Mouse (Mus musculus): Measurements from ENCODE around the gene Gprc5c. TPM values are rescaled to one million over a fixed set of nuclear protein-coding genes. Genes with fewer than 3 reads are reported as not detected.

Gene Gprc5c
- polyA plus RNA-seq, 1 experiment from 2014 or later, result 24.9 TPM

DNA sequence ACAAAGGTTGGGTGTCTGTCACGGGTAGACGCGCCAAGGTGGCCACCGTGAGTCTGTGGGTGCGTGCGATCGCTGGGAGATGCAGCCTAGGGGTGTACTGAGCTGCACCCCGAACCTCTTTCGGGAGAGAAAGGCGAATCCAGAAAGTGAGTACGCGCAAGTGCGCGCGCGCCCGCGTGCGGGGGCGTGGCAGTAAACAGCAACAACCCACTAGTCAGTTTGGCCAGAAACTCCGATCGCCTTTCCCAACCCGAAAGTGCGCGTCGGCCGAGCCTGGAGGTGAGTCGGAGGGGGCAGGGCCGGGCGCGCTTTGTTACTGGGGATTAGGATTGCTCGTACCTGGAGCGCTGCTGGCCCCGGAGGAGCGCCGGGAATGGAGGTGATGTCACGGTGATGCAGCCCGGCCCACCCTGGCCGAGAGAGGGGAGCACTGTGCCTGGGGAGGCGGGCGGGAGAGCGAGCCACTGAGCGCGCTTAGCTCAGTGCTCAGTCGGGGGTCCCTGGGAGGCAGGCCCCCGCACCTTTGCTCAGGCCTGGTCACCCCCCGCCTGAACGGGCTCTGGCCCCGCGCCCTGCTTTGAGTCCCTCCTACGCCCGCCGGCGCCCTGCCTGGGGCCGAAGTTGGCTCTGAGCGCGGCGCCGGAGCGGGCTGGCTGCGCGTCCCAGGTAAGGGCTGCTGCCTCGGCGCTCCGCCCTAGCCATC, 807 bp downstream of the Gprc5c start:
- peak overlapping the region; percentile 78 for H3K4me2 ChIP-seq (ENCODE audit: low read depth, low read length)
- H3K9ac ChIP-seq (replicated peaks), result peak overlapping the region; percentile 87
- H3K27ac ChIP-seq (ENCODE audit: low read depth), result peak overlapping the region; percentile 97
- ATAC-seq, result peak; percentile 80
- peaks cover 22% of the 10 kb centered on the region for H3K4me1 ChIP-seq (ENCODE audit: insufficient read depth)
- H3K4me3 ChIP-seq (ENCODE audit: low read depth, low read length), result peak overlapping the region; percentile 70
- peak; percentile 82 for DNase-seq
- H3K27me3 ChIP-seq (ENCODE audit: insufficient read depth, low read length), result peaks cover 32% of the 10 kb centered on the region
- WGBS (ENCODE audit: insufficient replicate concordance), result under 1% methylated on average over 62 of the region's 65 CpGs
- no peak for TF ChIP-seq CTCF (IDR thresholded peaks at IDR 0.05; ENCODE audit: low read depth)
- TF ChIP-seq EP300 (IDR thresholded peaks at IDR 0.05; ENCODE audit: low read depth), result no peak
- H3K36me3 ChIP-seq (replicated peaks; ENCODE audit: insufficient read depth, low read length), result no peaks in the 10 kb centered on the region
- no peaks in the 10 kb centered on the region for H3K9me3 ChIP-seq (ENCODE audit: low read length)

DNA sequence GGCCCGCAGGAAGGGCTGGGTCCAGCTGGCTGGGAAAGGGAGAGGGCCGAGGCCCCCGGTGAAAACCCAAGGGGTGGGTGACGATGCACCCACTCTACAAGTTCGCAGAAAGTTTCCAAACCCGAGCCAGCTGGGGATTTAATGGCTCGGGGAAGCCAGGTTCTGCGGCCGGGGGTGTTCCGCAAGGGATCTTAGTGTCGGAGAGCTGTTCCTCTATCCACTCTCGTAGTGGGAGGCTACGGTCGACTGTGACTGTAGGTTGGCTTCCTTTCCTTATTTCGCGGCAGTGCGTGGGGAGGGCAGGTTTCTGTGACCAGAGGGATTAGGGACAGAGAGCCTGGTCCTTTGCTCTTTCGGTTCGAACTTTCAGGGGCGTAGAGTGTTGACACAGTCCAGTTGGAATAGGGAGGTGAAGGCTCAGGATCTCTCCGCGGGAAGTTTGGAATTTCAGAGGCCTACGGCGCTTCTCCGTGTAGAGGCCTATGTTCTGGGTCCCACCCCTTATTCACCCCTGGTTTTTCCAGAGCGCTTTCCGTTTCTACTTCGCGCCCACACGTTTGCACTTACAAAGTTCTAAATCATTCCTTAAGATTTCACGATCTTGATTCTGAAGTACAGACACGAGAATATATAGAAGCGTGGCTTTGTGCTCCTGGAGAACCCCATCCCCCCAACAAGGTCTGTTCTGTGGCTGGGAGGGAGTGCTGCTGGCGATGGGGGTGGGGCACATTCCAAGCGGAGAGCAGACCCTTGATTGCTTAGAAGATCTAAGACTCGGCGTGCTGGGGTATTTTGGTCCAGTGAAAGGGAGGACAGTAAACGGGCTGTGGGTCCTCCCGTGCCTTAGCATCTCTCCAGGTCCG, 1.6 kb downstream of the Gprc5c start:
- 2% methylated on average over 39 of the region's 40 CpGs for WGBS (ENCODE audit: insufficient replicate concordance)
- no peak for TF ChIP-seq CTCF (IDR thresholded peaks at IDR 0.05; ENCODE audit: low read depth)
- no peak for TF ChIP-seq EP300 (IDR thresholded peaks at IDR 0.05; ENCODE audit: low read depth)
- H3K4me1 ChIP-seq (ENCODE audit: insufficient read depth), result peaks cover 22% of the 10 kb centered on the region
- peaks cover 32% of the 10 kb centered on the region for H3K27me3 ChIP-seq (ENCODE audit: insufficient read depth, low read length)
- H3K27ac ChIP-seq (ENCODE audit: low read depth), result peak overlapping the region; percentile 97
- no peak for ATAC-seq
- H3K9ac ChIP-seq (replicated peaks), result peak overlapping the region; percentile 87
- peak overlapping the region; percentile 70 for H3K4me3 ChIP-seq (ENCODE audit: low read depth, low read length)
- H3K9me3 ChIP-seq (ENCODE audit: low read length), result no peaks in the 10 kb centered on the region
- H3K36me3 ChIP-seq (replicated peaks; ENCODE audit: insufficient read depth, low read length), result no peaks in the 10 kb centered on the region
- H3K4me2 ChIP-seq (ENCODE audit: low read depth, low read length), result peak overlapping the region; percentile 78
- peak; percentile 41 for DNase-seq

DNA sequence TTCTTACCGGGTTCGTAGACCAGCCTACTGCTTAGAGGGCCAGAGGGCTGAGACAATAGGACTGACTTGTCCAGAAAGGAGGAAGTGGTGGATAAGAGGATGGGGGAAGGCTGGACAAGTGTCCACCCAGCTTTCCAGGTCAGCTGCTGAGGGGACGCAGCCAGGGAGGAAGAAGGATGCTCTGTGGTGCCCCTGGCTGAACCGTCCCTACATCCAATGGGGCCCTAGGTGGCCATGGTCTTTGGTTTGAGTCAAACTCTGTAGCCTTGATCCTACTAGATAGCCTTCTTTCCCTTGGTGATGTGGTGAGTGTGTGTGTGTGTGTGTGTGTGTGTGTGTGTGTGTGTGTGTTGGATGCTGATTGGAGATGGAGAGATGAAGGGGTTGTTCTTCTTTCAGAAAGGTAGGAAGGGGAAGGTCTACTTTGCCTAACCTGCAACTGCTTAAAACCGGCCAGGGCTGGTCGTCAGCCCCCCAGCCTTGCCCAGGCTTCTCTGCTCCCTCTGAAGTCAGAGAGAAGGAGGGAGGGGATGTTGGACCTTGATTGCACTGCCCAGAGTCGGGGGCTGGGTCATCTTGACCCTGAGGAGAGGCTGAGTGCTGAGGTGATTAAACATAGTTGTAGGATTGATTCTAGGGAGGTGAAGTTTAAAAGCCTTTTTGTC, 2.4 kb downstream of the Gprc5c start:
- TF ChIP-seq EP300 (IDR thresholded peaks at IDR 0.05; ENCODE audit: low read depth), result no peak
- no peak for TF ChIP-seq CTCF (IDR thresholded peaks at IDR 0.05; ENCODE audit: low read depth)
- Histone ChIP-seq H3K4me2 (ENCODE audit: low read depth, low read length) (peak overlapping the region; percentile 78), H3K36me3 (replicated peaks; ENCODE audit: insufficient read depth, low read length) (no peaks in the 10 kb centered on the region), H3K9me3 (ENCODE audit: low read length) (no peaks in the 10 kb centered on the region), H3K9ac (replicated peaks) (peak overlapping the region; percentile 87; the same call in 1 of the 2 replicates), H3K27ac (ENCODE audit: low read depth) (peak overlapping the region; percentile 34; the same call in 1 of the 2 replicates), H3K4me1 (ENCODE audit: insufficient read depth) (peaks cover 22% of the 10 kb centered on the region), H3K27me3 (ENCODE audit: insufficient read depth, low read length) (peaks cover 32% of the 10 kb centered on the region), H3K4me3 (ENCODE audit: low read depth, low read length) (peak overlapping the region; percentile 70)
- ATAC-seq, result no peak
- no peak for DNase-seq
- WGBS (ENCODE audit: insufficient replicate concordance), result 23% methylated on average over 7 of the region's 7 CpGs

DNA sequence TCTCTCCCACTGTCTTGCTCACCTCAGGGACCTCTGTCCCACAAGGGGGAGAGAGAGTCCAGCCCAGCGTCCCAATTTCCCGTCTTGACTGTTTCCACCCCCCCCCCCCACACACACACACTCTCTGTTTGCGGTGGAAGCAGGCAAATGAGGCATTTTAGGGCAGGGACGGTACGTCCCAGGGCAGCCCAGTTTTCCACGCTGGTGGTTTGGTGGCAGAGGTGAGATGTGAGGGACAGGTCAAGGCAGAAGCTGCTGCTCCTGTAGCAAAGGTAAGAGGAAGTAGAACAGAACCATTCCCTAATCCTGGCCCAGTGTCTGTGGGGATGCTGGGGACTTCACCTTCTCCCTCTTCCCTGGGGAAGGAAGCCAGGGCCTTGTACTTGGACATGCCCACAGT, 3.6 kb downstream of the Gprc5c start:
- no peak for ATAC-seq
- H3K4me2 ChIP-seq (ENCODE audit: low read depth, low read length), result peak overlapping the region; percentile 26; the same call in 1 of the 2 replicates
- no peak for DNase-seq
- 54% methylated on average over 6 of the region's 6 CpGs for WGBS (ENCODE audit: insufficient replicate concordance)
- peaks cover 27% of the 10 kb centered on the region for H3K27me3 ChIP-seq (ENCODE audit: insufficient read depth, low read length)
- no peak overlapping the region for H3K4me3 ChIP-seq (ENCODE audit: low read depth, low read length)
- no peaks in the 10 kb centered on the region for H3K36me3 ChIP-seq (replicated peaks; ENCODE audit: insufficient read depth, low read length)
- H3K9ac ChIP-seq (replicated peaks), result no peak overlapping the region
- no peak for TF ChIP-seq CTCF (IDR thresholded peaks at IDR 0.05; ENCODE audit: low read depth)
- no peak for TF ChIP-seq EP300 (IDR thresholded peaks at IDR 0.05; ENCODE audit: low read depth)
- H3K9me3 ChIP-seq (ENCODE audit: low read length), result no peaks in the 10 kb centered on the region
- no peak overlapping the region for H3K27ac ChIP-seq (ENCODE audit: low read depth)
- peaks cover 18% of the 10 kb centered on the region for H3K4me1 ChIP-seq (ENCODE audit: insufficient read depth)

DNA sequence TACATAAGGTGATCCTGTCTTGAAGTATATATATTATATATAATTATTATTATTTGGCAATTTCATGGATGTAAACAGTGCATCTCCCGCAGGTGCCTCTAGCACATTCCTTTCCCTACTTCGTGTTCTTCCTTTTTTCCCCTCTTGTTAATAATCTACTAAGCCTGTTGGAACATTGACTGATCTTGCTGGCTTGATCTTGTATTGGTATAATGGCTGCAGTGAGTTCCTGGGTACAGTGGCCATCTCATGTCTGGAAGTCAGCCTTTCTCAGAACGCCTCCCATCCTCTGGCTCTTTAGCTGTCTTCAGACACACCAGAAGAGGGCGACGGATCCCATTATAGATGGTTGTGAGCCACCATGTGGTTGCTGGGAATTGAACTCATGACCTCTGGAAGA, 5.2 kb downstream of the Gprc5c start:
- ATAC-seq (no peak), DNase-seq (no peak)
- H3K27ac ChIP-seq (ENCODE audit: low read depth), result no peak overlapping the region
- no peak overlapping the region for H3K4me3 ChIP-seq (ENCODE audit: low read depth, low read length)
- H3K36me3 ChIP-seq (replicated peaks; ENCODE audit: insufficient read depth, low read length), result no peaks in the 10 kb centered on the region
- WGBS (ENCODE audit: insufficient replicate concordance), result 74% methylated on average over 5 of the region's 5 CpGs
- H3K4me1 ChIP-seq (ENCODE audit: insufficient read depth), result peaks cover 13% of the 10 kb centered on the region
- H3K9ac ChIP-seq (replicated peaks), result no peak overlapping the region
- TF ChIP-seq CTCF (IDR thresholded peaks at IDR 0.05; ENCODE audit: low read depth) (no peak), EP300 (IDR thresholded peaks at IDR 0.05; ENCODE audit: low read depth) (no peak)
- no peak overlapping the region for H3K4me2 ChIP-seq (ENCODE audit: low read depth, low read length)
- H3K27me3 ChIP-seq (ENCODE audit: insufficient read depth, low read length), result peaks cover 24% of the 10 kb centered on the region
- no peaks in the 10 kb centered on the region for H3K9me3 ChIP-seq (ENCODE audit: low read length)

DNA sequence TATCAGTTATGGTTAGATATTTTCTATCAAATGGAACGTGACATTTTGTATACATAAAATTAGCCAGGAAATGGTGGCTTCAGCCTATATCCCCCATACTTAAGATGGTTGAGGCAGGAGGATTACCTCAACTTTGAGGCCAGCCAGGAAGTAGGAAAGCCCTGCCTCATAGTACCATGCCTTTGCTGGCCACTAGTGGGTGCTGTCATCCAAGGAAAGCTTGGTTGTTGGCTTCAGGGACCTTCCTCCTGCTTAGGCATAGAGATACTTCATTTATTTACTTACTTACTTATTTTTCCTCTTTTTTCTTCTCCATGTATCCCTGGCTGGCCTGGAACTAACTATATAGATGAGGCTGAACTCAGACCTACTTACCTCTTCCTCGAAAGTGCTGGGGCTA, 7.7 kb downstream of the Gprc5c start:
- WGBS (ENCODE audit: insufficient replicate concordance), result 78% methylated on average over 2 of the region's 2 CpGs

More for the DNA sequence above, 7.7 kb downstream of the Gprc5c start:
- DNase-seq (peak; percentile 54), ATAC-seq (no peak)
- no peaks in the 10 kb centered on the region for H3K27me3 ChIP-seq (ENCODE audit: insufficient read depth, low read length)
- no peak overlapping the region for H3K4me3 ChIP-seq (ENCODE audit: low read depth, low read length)
- peaks cover 8% of the 10 kb centered on the region for H3K4me1 ChIP-seq (ENCODE audit: insufficient read depth)
- no peak overlapping the region for H3K27ac ChIP-seq (ENCODE audit: low read depth)
- TF ChIP-seq CTCF (IDR thresholded peaks at IDR 0.05; ENCODE audit: low read depth), result peak; percentile 77
- TF ChIP-seq EP300 (IDR thresholded peaks at IDR 0.05; ENCODE audit: low read depth), result no peak
- no peaks in the 10 kb centered on the region for H3K36me3 ChIP-seq (replicated peaks; ENCODE audit: insufficient read depth, low read length)
- H3K4me2 ChIP-seq (ENCODE audit: low read depth, low read length), result no peak overlapping the region
- H3K9ac ChIP-seq (replicated peaks), result no peak overlapping the region
- H3K9me3 ChIP-seq (ENCODE audit: low read length), result no peaks in the 10 kb centered on the region

Data from liver, postnatal 0 days (tissue).